Mouse (Mus musculus) lung, adult 2 months (tissue): ENCODE measurements at regions not wholly inside any gene's neighbourhood (a gene's known extent, or its start where the extent isn't known, plus 50 kb on each side); places are given as distances from the start of the nearest gene placed in this dataset.
A peak's percentile ranks its signal among the peaks of the same experiment; 100 is the strongest.

Experiments used
- DNase-seq: peaks from one replicate; pipeline ENCODE4 v3.0.0; 2022
- H3K4me1 ChIP-seq: fragments of 200-500 bp; 2 replicates; pipeline ENCODE4 v1.6.1; 2011; ENCODE audit warnings: low read length; ENCODE audit not compliant: control insufficient read depth, insufficient read depth
- H3K4me3 ChIP-seq: fragments of 200-500 bp; replicated peaks from 2 replicates; pipeline ENCODE3; 2011; ENCODE audit warnings: low read depth, mild to moderate bottlenecking, control low read depth, low read length; ENCODE audit errors: extremely low read depth
- CTCF ChIP-seq: fragments of 200-500 bp; IDR thresholded peaks from 2 replicates; pipeline ENCODE4 v1.5.1; 2011; ENCODE audit warnings: mild to moderate bottlenecking, low read length, control low read depth; ENCODE audit not compliant: insufficient read depth
- POLR2A ChIP-seq: fragments of 200-500 bp; IDR thresholded peaks from 2 replicates; pipeline ENCODE4 v1.6.1; 2011; ENCODE audit warnings: low read depth, mild to moderate bottlenecking, control low read depth, low read length, borderline replicate concordance; ENCODE audit errors: extremely low read depth
- WGBS: fragments of 180-500 bp; shearing (Covaris S2); methylation state at CpG from one replicate; pipeline ENCODE4 v1.1.7; 2018; 5-methylcytosine and 5-hydroxymethylcytosine counted together

- Histone ChIP-seq H3K4me1 (no peaks in the 10 kb centered on the region), H3K4me3 (no peak overlapping the region)
- DNase-seq = no peak
- TF ChIP-seq CTCF (no peak), POLR2A (no peak)
- WGBS = 79% methylated on average over 4 of the region's 4 CpGs
Observed at GRCm38 (mm10) chr11:24671662-24672061, 593.8 kb downstream of the Bcl11a start.

- H3K4me1 ChIP-seq = no peaks in the 10 kb centered on the region
- no peak overlapping the region for H3K4me3 ChIP-seq
- TF ChIP-seq POLR2A (no peak), CTCF (no peak)
- WGBS = 72% methylated on average over 7 of the region's 7 CpGs
- no peak for DNase-seq
Observed at GRCm38 (mm10) chr11:24673248-24674207, 595.7 kb downstream of the Bcl11a start.

- Histone ChIP-seq H3K4me1 (no peaks in the 10 kb centered on the region), H3K4me3 (no peak overlapping the region)
- 56% methylated on average over 4 of the region's 4 CpGs for WGBS
- TF ChIP-seq CTCF (no peak), POLR2A (no peak)
- DNase-seq = no peak
Observed at GRCm38 (mm10) chr11:24674208-24674571, 596.3 kb downstream of the Bcl11a start.

DNA sequence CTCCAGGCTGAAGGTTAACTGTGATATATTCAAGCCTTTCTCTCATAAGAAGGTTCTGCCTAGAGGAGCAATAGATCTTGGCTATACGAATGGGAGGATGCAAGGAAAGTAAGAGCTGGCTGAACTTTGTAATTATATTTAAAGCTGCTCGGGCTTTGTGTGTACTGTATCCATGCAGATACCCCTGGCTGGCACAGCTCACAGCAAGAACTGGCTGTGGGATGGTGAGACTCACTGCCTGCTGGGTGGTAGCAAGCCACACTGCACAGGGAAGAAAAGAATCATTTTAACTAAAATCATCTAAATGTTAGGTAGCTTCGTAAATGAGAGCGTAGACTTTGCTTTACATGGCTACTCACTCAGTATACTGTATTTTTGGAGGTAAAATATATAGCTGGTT lies 599.2 kb downstream of the Bcl11a start:
- Histone ChIP-seq H3K4me1 (no peaks in the 10 kb centered on the region), H3K4me3 (no peak overlapping the region)
- 87% methylated on average over 4 of the region's 4 CpGs for WGBS
- TF ChIP-seq POLR2A = no peak
- TF ChIP-seq CTCF = no peak
- no peak for DNase-seq

DNA sequence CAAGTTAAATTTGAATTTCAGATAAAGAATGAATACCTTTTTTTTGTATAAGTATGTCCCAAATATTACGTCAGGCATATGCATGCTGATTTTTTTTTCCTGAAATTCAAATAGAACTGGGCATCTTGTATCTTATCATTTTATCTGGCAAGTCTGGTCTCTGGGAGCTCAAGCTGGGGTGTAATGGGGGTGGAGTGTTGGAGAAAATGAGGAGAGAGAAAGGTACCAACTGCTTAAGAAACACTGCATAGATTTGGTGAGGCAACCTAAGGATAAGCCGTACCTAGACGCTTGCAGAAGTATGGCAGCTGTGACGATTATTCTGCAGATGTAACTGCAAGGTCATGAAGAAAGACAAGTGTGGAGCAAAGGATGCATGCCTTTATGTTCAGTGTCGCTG lies 601.7 kb downstream of the Bcl11a start:
- 84% methylated on average over 5 of the region's 5 CpGs for WGBS
- H3K4me1 ChIP-seq = no peaks in the 10 kb centered on the region
- no peak for TF ChIP-seq POLR2A
- TF ChIP-seq CTCF = no peak
- DNase-seq = no peak
- no peak overlapping the region for H3K4me3 ChIP-seq

DNA sequence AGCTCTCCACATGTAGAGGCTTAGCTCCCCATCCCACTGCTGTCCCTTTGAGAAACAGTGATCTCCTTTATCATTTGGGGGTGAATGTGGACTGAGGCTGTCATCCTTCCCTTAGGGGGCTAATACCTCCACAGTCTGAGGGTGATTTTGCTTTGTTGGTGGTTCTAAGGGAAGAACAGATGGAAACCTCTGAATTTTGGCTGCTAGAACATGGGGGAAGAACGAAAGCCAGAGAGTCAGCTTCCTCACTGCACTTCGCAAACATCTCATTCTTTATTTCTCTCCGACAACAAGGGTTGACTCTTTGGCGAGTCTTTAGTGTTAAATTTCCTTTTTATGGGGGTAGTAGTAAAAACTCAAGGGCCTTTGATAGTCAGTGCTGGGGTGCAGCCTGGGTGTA lies 604.6 kb downstream of the Bcl11a start:
- no peak overlapping the region for H3K4me3 ChIP-seq
- DNase-seq = no peak
- TF ChIP-seq POLR2A (no peak), CTCF (no peak)
- 76% methylated on average over 4 of the region's 4 CpGs for WGBS
- no peaks in the 10 kb centered on the region for H3K4me1 ChIP-seq

DNA sequence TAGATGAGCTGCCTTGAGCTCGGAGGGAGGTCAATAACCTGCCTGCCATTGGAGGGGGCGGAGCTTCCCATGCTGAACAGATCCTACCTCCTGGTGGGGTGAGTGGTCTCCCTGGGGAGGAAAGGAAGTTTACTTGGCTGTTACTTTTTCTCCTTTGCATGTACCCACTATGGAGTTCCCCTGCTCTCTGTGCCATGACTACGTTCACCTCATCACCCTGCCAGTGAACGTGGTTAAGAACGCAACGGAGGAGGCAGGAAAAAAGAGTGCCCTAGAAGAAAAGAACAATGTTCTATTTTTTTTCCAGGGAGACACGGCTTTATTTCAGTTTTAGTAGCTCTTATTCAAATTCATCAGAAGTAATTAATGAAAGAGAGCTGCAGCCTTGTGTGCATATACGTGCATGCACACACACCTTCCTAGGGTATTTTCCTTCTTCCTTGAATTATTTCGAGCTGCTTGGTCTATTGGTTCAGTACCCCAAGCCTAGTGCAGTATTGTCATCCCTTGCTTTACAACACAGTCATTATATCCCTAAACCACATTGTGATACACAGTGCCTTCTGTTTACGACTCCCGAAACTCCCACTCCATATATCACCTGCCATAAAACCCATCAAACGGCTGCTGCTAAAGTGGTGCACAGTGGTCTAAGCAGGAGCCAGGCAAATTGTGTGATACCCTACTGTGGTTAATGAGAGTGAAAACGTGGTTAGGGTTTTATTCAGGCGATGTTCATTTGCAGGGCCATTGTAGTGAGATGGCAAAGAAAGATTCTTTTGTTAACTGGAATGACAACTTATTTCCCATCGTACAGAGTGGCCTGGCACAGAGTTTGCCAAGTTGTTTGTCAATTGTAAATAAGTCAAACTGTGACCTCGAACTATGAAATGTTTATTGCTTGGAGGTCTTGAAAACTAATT lies 608.0 kb downstream of the Bcl11a start:
- TF ChIP-seq POLR2A (no peak), CTCF (no peak)
- Histone ChIP-seq H3K4me1 (no peaks in the 10 kb centered on the region), H3K4me3 (no peak overlapping the region)
- 76% methylated on average over 16 of the region's 16 CpGs for WGBS
- no peak for DNase-seq

- WGBS = 75% methylated on average over 2 of the region's 2 CpGs
- Histone ChIP-seq H3K4me3 (no peak overlapping the region), H3K4me1 (no peaks in the 10 kb centered on the region)
- TF ChIP-seq POLR2A (no peak), CTCF (no peak)
- no peak for DNase-seq
Observed at GRCm38 (mm10) chr11:24688160-24688782, 610.4 kb downstream of the Bcl11a start.

DNA sequence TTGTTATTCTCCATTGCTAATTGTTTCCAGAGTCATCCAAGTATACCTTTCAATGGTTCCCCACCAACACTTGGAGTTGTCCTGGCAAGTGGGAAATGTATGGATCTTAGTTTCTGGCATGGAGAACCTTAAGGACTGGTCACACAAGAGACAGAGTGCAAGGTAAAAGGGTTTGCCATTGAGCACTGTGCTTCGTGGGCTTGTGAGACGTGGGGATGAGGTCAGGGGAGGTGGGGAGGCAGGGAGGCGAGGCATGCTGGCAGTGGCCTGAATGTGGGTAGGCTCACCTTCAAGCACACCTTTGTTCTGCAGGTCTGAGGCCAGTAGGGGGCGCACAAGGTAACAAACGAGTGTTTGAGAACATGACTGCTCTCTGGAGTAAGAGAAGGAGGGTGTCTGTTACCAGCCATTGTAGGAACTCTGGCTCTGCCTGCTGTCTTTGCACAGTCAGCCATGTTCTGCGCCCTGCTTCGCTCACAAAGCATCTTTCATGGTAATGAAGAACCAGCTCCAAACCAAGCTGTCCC lies 612.0 kb downstream of the Bcl11a start:
- peak; percentile 9 for DNase-seq
- no peak overlapping the region for H3K4me3 ChIP-seq
- TF ChIP-seq CTCF (0 out of 2 replicates have a peak, but pooled peaks have one; percentile 24), POLR2A (no peak)
- H3K4me1 ChIP-seq = no peaks in the 10 kb centered on the region
- WGBS = 46% methylated on average over 7 of the region's 7 CpGs
